In the genomic region with DNA sequence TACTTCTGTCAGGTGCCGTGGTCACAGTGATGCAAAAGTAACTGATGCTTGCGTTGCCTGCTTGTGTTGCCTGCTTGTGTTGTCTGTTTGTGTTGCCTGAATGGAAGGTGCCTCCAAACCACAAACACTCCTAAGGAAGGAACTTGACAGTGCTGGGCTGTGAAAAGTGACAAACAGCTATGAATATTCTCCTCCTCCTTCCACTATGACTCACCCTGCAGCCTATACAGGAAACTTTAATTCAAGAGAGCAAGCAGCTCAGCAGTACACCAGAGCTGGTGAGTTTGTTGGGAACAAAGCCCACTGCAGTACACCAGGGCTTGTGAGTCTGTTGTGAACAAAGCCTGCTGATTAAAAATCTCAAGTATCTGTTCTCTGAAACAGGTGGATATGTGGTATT, we compare ENCODE assay signal across 22 mouse cellular contexts. TPM values are rescaled to one million over a fixed set of nuclear protein-coding genes. Genes with fewer than 3 reads are reported as not detected.
A peak's percentile ranks its signal among the peaks of the same experiment; 100 is the strongest.
DNase-seq lines count a peak whose midpoint lies in the region; ATAC-seq and TF ChIP-seq lines count a peak whose summit lies in the region.
"Had no signal": no experiment of that assay in that cellular context is flagged by ENCODE, and none has a peak within 500 bp of the region (broad histone marks: within the 10 kb centered on the region; RNA-seq: fewer than 3 reads in every experiment).

No protein-coding gene starts in this region.

- no peaks in the 10 kb centered on the region for H3K79me2 ChIP-seq in MEL (ENCODE audit: control insufficient read depth, insufficient read depth, low read length, poor library complexity)
- no peaks in the 10 kb centered on the region for H3K79me2 ChIP-seq in myocyte (ENCODE audit: control insufficient read depth, insufficient read depth)

- DNase-seq in heart, adult 11 months, result no peak
- peak; percentile 59 for DNase-seq in MEL (ENCODE audit: low read depth, low spot score)
- no peak for DNase-seq in gastrocnemius, postnatal 14 days
- DNase-seq in cerebellum, adult 11-12 months, result no peak
- DNase-seq in T-cell, adult 2 months (ENCODE audit: low spot score), result no peak
- DNase-seq: adrenal gland, postnatal 14 days; cerebellum, adult 8-10 months; cerebellum, postnatal 14 days; embryo, embryonic 11 days; gastrocnemius, postnatal 10 days; heart, postnatal 36 days had no signal

- TF ChIP-seq EP300 in MEL (IDR thresholded peaks at IDR 0.05; ENCODE audit: low read depth in 1 of 2, low read length in 2 of 2), result no peak

- 80% methylated on average over 2 of the region's 2 CpGs for WGBS in heart, embryonic 13.5 days

- no peak for ATAC-seq in heart, embryonic 13.5 days (ENCODE audit: extremely low read depth, insufficient number of reproducible peaks, low FRiP score, low TSS enrichment)
- ATAC-seq: activated CD4-positive, CD25-positive, alpha-beta regulatory T cell, adult 4 months; forebrain, embryonic 14.5 days; inflammation-experienced regulatory T-cells, adult 6 months had no signal

- no peak overlapping the region for H3K4me3 ChIP-seq in heart, embryonic 13.5 days
- no peak overlapping the region for H3K4me3 ChIP-seq in MEL (ENCODE audit: control insufficient read depth in 1 of 2, insufficient read depth in 1 of 2, low read depth in 2 of 2, low read length in 2 of 2)
- no peak overlapping the region for H3K4me3 ChIP-seq in myocyte
- H3K4me3 ChIP-seq: embryonic facial prominence, embryonic 15.5 days; erythroblast, embryonic 14.5 days; forebrain, embryonic 10.5 days; heart, embryonic 12.5 days; hindbrain, embryonic 15.5 days had no signal

- no peak overlapping the region for H3K4me2 ChIP-seq in heart, embryonic 13.5 days
- peak overlapping the region; percentile 28 for H3K4me2 ChIP-seq in myocyte (ENCODE audit: low read depth)
- H3K4me2 ChIP-seq: embryonic facial prominence, embryonic 15.5 days; heart, embryonic 12.5 days; hindbrain, embryonic 15.5 days had no signal

- H3ac ChIP-seq in myocyte (ENCODE audit: control insufficient read depth, insufficient read length), result no peak overlapping the region

- 0 out of 2 replicates have a peak overlapping the region, but pooled peaks have one; percentile 3 for H3K27ac ChIP-seq in heart, embryonic 13.5 days (replicated peaks)
- H3K27ac ChIP-seq in MEL (ENCODE audit: control insufficient read depth, low read depth, low read length), result no peak overlapping the region
- H3K27ac ChIP-seq: embryonic facial prominence, embryonic 15.5 days; forebrain, embryonic 10.5 days; hindbrain, embryonic 15.5 days had no signal

- H3K27me3 ChIP-seq in heart, embryonic 13.5 days (replicated peaks), result no peaks in the 10 kb centered on the region
- H3K27me3 ChIP-seq in MEL (ENCODE audit: control insufficient read depth in 1 of 2, insufficient read depth in 2 of 2, low read length in 2 of 2) (no peaks in the 10 kb centered on the region), myocyte (ENCODE audit: control insufficient read depth, insufficient read depth, insufficient read length) (no peaks in the 10 kb centered on the region)
- H3K27me3 ChIP-seq: embryonic facial prominence, embryonic 15.5 days; heart, embryonic 12.5 days; hindbrain, embryonic 15.5 days had no signal

- no peak overlapping the region for H3K9ac ChIP-seq in heart, embryonic 13.5 days
- no peak overlapping the region for H3K9ac ChIP-seq in MEL (ENCODE audit: control insufficient read depth, low read depth, low read length, poor library complexity, severe bottlenecking)
- H3K9ac ChIP-seq: embryonic facial prominence, embryonic 15.5 days; heart, embryonic 12.5 days; hindbrain, embryonic 15.5 days had no signal

- H3K36me3 ChIP-seq in heart, embryonic 13.5 days, result no peaks in the 10 kb centered on the region
- H3K36me3 ChIP-seq in MEL (ENCODE audit: control insufficient read depth in 1 of 2, insufficient read depth in 2 of 2, low read length in 2 of 2), result peaks cover 0 to 19% of the 10 kb centered on the region in 2 experiments; a peak in 2 of 4 replicates
- no peaks in the 10 kb centered on the region for H3K36me3 ChIP-seq in myocyte (ENCODE audit: control insufficient read depth, insufficient read depth)
- H3K36me3 ChIP-seq: embryonic facial prominence, embryonic 15.5 days; forebrain, embryonic 10.5 days; G1E; heart, embryonic 12.5 days; hindbrain, embryonic 15.5 days had no signal

- intact Hi-C loops in gastrocnemius, postnatal 14 days (cut with DNase I; ENCODE audit: low total_unique reads), result no loop called here

- TF ChIP-seq RAD21 in MEL (IDR thresholded peaks at IDR 0.05; ENCODE audit: low read depth, low read length), result no peak

- TF ChIP-seq POLR2A in MEL (IDR thresholded peaks at IDR 0.05; ENCODE audit: control insufficient read depth in 1 of 2, insufficient read depth in 1 of 2, low read depth in 1 of 2, low read length in 2 of 2, poor library complexity in 1 of 2), result no peak
- TF ChIP-seq POLR2A in myocyte (IDR thresholded peaks at IDR 0.05; ENCODE audit: insufficient read length, low read depth), result no peak

- peaks cover 29% of the 10 kb centered on the region for H3K4me1 ChIP-seq in heart, embryonic 13.5 days
- peaks cover 9 to 13% of the 10 kb centered on the region in 2 experiments for H3K4me1 ChIP-seq in MEL (ENCODE audit: control insufficient read depth in 1 of 2, insufficient read depth in 2 of 2, low read length in 2 of 2)
- H3K4me1 ChIP-seq: embryonic facial prominence, embryonic 15.5 days; hindbrain, embryonic 15.5 days had no signal

- no peak for TF ChIP-seq CTCF in MEL (IDR thresholded peaks at IDR 0.05 in 2 of 3, conservative IDR thresholded peaks at IDR 0.05 in 1 of 3; ENCODE audit: control insufficient read depth in 1 of 3, insufficient read depth in 1 of 3, low read depth in 2 of 3, low read length in 3 of 3, poor library complexity in 1 of 3, severe bottlenecking in 1 of 3)

- no peaks in the 10 kb centered on the region for H3K9me3 ChIP-seq in heart, embryonic 13.5 days
- no peaks in the 10 kb centered on the region for H3K9me3 ChIP-seq in MEL (replicated peaks; ENCODE audit: insufficient read depth, low read length)
- H3K9me3 ChIP-seq: embryonic facial prominence, embryonic 15.5 days; forebrain, embryonic 10.5 days; G1E; hindbrain, embryonic 15.5 days had no signal

TF ChIP-seq in MEL, 35 proteins besides CTCF, POLR2A, EP300 and RAD21:
- TF ChIP-seq MYC (IDR thresholded peaks at IDR 0.05; ENCODE audit: low read depth, low read length) (no peak), JUND (IDR thresholded peaks at IDR 0.05; ENCODE audit: low read depth, low read length) (0 out of 2 replicates have a peak, but pooled peaks have one; percentile 38)

TF ChIP-seq in myocyte, 11 proteins besides CTCF, POLR2A, EP300 and RAD21:
- TF ChIP-seq E2F4 (IDR thresholded peaks at IDR 0.05; ENCODE audit: insufficient read depth) (no peak), CEBPB (IDR thresholded peaks at IDR 0.05; ENCODE audit: insufficient read depth, poor library complexity, severe bottlenecking) (no peak), MYOG (IDR thresholded peaks at IDR 0.05; ENCODE audit: control insufficient read depth in 1 of 3, insufficient read depth in 1 of 3, insufficient read length in 2 of 3, low read depth in 2 of 3) (no peak), MYOD1 (IDR thresholded peaks at IDR 0.05; ENCODE audit: control insufficient read depth in 1 of 3, insufficient read length in 2 of 3, low read depth in 2 of 3) (no peak)

RNA-seq across cellular contexts. Expression of gene Car8, which starts 28.4 kb away (rescaled TPM):
- 9.2 and 10.9 TPM in 2 replicates for polyA plus RNA-seq in heart, embryonic 13.5 days (2015; fragmentation: Nextera tagmentation; extraction: Ambion mirVana)
- 0.20 and 0.31 TPM in 2 replicates for total RNA-seq in MEL (2012; rRNA removed)
- polyA plus RNA-seq in MEL (2012; ENCODE audit: insufficient read depth in 1 of 2, insufficient read length in 2 of 2, low read depth in 1 of 2, low replicate concordance in 2 of 2, missing spikeins in 1 of 2) (under 1 TPM in 1 of 2 experiments, not detected in 1; 0.31 TPM), myocyte (2012; fragmentation: generic; extraction: Trizol) (0.37 TPM)
- total RNA-seq in gastrocnemius, postnatal 14 days (2021), result 1 to 10 TPM; 1.5 to 2.3 TPM
- total RNA-seq: G1E had no signal
- polyA plus RNA-seq: activated CD4-positive, CD25-positive, alpha-beta regulatory T cell, adult 4 months; erythroblast, embryonic 14.5 days; G1E had no signal
